Mouse (Mus musculus): ENCODE data around the gene Pagr1a.

Gene Pagr1a

DNA sequence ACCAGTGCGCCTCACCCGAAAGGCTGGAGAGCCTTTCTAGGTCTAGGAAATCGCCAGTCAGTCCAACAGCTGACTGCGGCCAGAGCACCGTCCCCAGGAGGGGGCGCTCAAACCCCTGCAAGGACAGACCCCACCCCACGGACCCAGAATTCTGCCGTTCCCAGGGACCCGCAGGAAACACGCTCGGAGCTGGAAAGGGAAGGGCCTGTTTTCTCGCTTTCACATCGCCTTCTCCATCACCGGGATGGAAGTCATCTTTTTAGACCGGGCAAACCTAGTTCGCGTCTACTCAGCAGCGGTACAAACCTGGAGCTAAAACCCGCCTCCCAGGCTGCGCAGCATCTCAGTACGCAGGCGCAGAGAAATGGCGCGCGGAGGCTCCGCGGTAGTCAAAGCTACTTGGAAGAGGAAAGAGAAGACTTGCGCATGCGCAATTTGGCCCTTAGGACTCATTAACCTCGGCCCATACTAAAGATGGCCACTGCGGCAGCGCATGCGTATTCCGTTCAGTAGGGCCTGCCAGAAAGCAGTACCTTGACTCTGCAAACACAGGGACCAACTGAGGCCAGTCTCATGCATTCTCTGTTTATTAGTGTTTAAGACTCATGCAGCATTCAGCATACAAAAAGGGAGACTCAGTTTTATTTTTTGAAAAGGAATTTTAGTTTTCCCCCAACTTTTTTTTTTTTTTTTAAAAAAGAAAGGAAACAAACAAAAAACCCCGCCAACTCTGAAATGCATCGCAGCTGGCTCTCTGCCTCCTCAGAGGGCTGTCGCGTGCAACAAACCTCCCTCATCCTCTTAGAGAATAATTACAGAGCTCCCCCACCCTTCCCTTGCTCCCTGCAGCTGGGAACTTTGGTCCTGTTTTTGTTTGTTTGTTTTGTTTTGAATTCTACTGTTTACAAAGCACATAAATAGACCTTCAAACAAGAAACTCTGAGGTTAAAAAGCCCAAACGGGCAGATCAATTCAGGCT lies at the start of gene Pagr1a:
Gene Pagr1a, minus strand, starts transcription at position 382 of the 979 bp plus-strand sequence.
- peak; percentile 94 for DNase-seq (ENCODE audit: low spot score)

DNA sequence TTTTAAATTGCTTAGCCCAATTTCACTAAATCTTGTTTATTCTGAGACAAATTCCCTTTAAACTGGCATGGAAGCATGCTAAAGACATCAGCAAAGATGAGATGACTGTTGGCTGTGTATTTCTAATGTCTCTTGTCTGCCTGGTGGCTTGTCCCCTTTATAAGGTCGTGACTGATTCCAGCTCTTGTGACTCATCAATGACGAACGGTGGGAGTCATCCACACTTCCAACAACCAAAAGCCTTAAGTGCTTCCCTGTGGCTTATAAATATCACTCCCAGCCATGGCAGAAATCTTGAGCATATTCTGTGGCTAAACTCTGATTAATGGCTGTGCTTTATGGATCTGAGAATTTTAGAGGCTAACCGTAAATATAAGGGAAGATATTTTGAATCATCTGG lies 49.2 kb upstream of the Pagr1a start:
- no peak for DNase-seq (ENCODE audit: low spot score)

GRCm38 (mm10) chr7:127065538-127065937 lies 48.4 kb upstream of the Pagr1a start:
- DNase-seq (ENCODE audit: low spot score), result no peak

DNA sequence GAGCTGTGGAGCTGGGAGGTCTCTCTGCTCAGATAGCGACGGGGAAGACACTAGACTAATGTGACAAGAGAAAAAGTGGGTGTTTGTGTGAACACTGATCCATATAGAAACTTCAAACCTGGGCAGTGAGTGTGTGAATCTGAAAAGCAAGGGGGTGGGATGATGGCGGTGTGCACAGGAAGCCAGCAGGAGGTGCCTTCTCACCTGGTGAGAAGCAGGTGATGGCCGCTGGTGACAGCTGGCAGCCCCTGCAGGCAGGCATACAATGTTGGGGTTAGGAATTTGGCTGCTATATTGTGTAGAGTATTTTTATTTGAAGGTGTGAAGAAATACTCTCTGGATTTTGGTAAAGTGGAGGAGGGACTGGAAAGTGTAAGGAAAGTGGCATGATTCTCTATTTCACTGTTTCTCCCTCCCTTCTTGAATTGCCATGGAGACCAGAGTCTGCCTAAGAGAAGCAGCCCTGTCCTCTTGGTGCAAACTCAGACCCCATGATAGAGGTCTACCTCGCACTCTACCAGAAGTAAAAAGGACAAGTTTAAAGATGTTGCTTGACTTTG lies 38.0 kb upstream of the Pagr1a start:
- no peak for DNase-seq (ENCODE audit: low spot score)

DNA sequence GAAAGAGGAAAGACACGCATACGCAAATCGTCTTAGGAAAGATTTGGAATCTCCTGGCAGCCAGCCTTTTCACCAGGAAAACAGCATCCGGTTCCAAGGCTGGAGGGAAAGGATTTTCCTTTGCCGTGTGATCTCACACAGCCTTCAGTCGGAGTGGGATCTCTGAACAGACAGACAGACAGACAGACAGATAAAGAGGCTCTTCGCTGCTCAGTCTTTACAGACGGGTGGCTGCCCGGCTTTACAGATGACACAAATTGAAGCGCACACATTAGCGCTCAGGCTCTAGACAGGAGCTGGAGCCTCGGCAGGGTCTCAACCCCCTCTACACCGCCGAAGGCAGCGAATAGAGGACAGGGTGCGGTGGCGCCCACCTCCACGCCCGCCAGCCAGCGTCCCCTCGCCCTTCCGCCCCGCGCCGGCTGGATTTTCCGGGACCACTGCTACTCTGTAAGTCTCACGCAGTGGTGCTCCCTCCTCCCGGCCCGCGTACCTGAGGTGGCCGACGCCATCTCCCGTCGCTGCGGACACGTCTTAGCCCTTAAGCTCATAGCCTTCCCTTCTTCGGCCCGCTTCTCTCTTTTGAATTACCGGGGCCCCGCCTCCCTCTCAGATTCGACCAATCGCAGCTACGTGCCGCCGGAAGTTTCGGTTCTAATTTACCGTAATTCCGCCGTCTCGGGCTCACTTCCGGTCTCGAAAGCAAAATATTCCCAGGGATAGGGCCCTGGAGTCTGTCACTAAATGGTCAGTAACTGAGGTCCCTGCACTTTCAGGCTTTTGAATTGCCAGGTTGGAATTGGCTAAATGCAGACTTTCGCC lies 24.9 kb upstream of the Pagr1a start, which contains the start of gene Kif22:
Gene Kif22, minus strand, starts transcription at position 621 of the 822 bp plus-strand sequence.
- peak; percentile 90 for DNase-seq (ENCODE audit: low spot score)

DNA sequence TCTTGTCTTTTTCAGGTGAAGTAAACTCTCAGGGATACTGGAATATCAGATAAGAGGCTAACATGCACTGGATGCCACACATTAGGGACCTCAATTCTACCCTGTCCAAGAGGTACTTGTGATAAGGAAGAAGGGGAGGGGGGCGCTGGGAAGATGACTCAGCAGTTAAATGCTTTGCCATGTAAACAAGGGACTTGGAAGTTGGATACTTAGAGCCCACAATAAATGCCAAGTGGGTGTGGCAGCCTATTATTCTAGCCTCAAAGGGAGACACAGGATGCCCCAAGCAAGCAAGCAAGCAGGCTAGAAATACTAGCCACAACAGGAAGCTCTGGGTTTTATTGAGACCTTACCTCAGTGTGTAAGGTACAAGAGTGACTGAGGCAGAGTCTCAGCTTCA lies 14.1 kb upstream of the Pagr1a start:
- no peak for DNase-seq (ENCODE audit: low spot score)

GRCm38 (mm10) chr7:127030172-127030571 lies 13.0 kb upstream of the Pagr1a start:
- no peak for DNase-seq (ENCODE audit: low spot score)

DNA sequence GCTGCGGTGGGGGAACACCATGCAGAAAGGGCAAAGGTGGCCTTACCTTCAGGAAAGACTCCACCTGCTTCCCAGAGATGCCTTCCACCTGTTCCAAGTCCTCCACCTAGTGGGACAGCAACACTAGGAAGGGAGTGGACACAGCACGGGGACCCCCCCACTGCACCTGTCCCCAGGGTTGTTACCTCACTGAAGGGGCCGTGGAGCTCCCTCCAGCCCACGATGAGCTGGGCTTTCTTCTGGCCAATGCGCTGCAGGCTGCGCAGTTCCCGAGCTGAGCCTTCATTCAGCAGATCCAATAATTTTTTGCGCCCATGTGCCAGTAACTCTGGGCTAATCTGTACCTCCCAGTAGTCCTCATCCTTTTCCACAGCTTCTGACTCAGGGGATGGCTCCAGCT lies 10.7 kb upstream of the Pagr1a start:
- DNase-seq (ENCODE audit: low spot score), result no peak

GRCm38 (mm10) chr7:127026984-127027726 lies 10.0 kb upstream of the Pagr1a start, which contains the start of gene Maz:
Maz (minus strand) TSS chr7:127027037.
- DNase-seq (ENCODE audit: low spot score), result peak; percentile 96

DNA sequence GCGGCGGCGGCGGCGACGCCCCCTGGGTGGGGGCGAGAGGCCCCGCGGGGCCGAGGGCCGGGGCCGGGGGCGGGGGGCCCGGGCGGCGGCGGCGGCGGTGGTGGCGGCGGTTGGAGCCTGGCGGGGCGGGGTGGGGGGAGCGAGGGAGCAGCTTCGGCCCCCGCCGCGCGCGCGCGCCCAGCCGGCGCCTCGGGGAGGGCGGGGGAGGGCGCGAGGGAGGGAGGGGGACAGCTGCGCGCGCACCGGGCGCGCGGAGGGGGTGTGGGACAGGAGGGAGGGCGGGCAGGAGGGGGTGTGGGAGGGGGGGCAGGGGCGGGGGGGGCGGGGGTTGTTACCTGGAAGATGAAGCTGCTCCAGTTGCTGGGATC lies 9.4 kb upstream of the Pagr1a start:
- DNase-seq (ENCODE audit: low spot score), result peak; percentile 42

DNA sequence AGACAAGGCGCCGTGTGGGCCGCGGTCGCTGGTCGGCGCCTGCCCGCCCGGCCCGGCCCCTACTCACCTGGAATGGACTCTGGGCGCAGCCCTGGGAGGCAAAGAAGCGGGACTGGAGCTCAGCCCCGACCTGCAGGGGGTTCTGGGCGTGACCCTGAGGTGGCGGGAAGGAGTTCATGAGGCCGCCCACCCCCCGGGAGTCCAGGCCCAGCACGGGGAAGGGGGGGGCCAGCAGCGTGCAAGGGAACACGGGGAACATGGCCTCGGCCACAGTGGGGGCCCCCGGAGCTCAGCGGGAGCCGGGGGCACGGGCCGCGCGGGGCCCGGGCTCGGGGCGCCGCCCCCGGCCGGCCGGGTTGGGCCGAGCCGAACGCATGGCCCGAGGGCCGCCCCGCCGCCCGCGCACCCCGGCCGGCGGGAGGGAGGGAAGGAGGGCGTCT lies 9.0 kb upstream of the Pagr1a start:
- DNase-seq (ENCODE audit: low spot score), result peak; percentile 64

- peak; percentile 54 for DNase-seq (ENCODE audit: low spot score)
Observed at GRCm38 (mm10) chr7:127025556-127026160, 8.5 kb upstream of the Pagr1a start.

DNA sequence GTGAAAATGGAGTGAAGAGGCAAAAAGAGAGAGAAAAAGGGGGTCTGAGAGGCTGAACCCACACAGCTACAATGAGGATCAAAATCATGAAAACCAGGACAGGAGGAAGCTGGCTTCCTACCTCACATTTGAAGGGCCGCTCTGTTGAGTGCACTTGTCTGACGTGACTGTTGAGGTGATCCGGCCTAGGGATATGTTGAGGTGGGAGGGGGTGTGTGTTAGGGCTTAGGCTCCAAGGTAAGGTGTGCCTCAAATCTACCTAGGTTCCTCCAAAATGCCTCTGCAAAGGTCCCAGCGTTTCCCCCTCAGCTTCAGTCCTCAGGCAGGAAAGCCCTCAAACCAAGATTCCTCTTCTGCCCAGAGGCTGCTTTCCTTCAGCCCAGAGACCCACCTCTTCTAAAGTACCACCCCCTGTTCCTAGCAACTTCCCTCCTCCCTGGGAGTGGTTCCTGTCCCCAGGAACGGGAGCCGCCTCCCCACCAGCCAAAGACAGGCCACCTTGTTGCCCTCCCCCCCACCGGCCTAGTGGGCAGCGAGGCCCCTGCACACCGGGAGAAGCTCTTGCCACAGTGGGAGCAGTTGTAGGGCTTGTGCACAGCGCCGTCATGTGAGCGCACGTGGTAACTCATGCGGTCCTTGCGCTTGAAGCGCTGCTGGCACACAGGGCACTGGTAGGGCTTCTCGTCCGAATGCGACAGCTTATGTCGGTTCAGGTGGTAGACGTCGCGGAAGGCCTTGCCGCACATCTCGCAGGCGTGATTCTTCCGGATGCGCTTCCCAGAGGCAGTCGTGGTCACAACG lies 7.8 kb upstream of the Pagr1a start:
- DNase-seq (ENCODE audit: low spot score), result peak; percentile 58

GRCm38 (mm10) chr7:127023896-127024690 lies 6.9 kb upstream of the Pagr1a start:
- DNase-seq (ENCODE audit: low spot score), result no peak

GRCm38 (mm10) chr7:127023272-127023691 lies 6.1 kb upstream of the Pagr1a start:
- no peak for DNase-seq (ENCODE audit: low spot score)

DNA sequence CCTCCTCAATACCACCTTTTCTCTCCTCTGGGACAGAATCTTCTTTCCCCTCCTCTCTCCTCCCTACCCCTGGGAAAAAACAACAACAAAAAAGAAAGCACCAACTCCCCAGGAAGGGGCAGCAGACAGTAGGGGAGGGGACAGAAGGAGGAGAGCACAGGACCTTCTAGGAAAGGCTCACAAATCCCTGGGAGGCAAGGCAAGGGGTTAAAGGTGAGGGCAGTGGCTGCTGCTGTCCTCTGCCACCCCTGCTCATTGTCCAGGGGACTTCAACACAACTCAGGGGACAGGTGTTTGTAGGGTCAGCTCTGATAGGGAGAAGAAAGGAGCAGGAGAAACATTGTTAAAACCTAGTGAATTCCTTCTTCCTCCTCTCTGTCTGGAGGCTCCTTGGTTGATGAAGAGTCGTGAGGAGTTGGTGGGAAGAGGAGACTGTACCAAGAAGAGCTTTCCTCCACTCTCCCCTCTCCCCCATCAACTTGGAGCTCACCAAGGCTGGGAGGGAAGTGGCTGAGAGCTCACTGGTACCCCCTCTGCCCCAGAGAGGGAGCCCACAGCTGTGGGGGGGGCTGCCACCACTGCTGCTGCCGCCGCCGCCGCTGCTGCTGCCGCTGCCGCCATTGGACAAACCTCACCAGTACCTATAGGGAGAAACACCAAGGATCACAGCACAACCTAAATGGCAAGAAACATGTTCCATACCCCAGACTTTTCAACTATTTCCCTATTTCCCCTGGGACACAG lies 5.5 kb upstream of the Pagr1a start:
- DNase-seq (ENCODE audit: low spot score), result no peak

DNA sequence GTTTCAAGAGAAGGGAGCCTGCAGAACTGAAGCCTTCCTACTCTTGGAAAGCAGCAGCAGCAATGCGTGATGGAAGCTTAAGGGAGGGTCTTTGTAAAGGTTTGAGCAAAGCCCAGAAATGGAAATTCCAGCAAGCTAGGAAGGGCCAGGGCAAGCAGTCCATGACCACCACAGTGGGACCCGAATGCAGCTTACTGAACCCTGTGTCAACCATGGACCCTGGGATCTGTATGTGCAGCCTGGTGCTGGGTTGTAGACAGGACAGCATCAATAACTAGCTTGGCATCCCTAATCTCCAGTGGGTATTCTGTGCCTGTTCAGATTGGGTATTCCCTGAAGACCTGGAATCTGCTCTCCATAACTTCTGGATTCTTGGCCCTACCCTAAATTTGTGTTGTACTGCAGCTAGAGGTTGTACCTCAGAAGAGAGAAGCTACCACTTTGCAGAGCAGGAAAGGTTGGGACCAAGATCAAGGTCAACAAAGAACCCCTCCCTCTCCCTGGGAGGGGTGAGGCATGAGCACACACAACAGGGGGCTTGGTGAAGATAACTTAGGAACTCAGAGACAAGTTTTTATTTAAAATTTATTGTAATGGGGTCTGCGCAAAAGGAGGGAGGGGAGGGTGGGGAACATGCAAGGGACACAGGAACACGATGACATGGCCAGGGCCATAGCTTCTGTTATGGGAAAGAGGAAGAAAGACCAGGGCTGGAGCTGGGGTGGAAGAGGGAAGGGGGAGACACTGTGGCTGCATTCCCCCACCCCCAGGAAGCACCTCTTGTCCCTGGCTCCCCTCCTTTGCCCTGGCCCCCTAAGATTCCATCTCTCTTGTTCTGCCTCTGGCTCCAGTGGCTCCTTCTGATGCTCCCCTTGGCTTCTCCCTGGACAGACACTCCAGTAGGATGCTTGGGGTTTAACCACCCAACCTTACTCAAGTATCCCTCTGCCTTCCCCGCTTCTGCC lies 4.7 kb upstream of the Pagr1a start:
- no peak for DNase-seq (ENCODE audit: low spot score)

Measured in ovary, postnatal 10 days (tissue).